Mouse (Mus musculus) left cerebral cortex, adult 2 months (tissue): Measurements from ENCODE around the gene Pdxp. TPM values are rescaled to one million over a fixed set of nuclear protein-coding genes. Genes with fewer than 3 reads are reported as not detected.
"Not testable (repeated sequence)": the region's sequence is repeated elsewhere in the genome, so short reads cannot be mapped to it uniquely, and the experiment has no call there.

Source experiments
- DNase-seq, 2 experiments: peaks; one replicate each; pipeline ENCODE4 v3.0.0; 2021 to 2022; ENCODE audit warnings: low spot score in 2 of 2, mixed read lengths in 1 of 2; ENCODE audit errors: extremely low spot score in 1 of 2
- H3K27ac ChIP-seq: fragments of 200-600 bp; 2 replicates; pipeline ENCODE4 v1.8.1; 2022
- H3K4me3 ChIP-seq: fragments of 200-600 bp; 2 replicates; pipeline ENCODE4 v1.8.1; 2022
- CTCF ChIP-seq: fragments of 200-600 bp; IDR thresholded peaks from 2 replicates; pipeline ENCODE4 v1.8.1; 2022; ENCODE audit warnings: antibody characterized with exemption, mild to moderate bottlenecking, moderate library complexity
- intact Hi-C: fragments of 180-260 bp; cut with DNase I; formaldehyde crosslinking; loops from one replicate; pipeline ENCODE4 v1.15.1; 2025
- long read RNA-seq, 2 experiments: library from polyadenylated mRNA; stranded (forward); transcript quantifications; one replicate each; pipeline ENCODE4 v2.0.0; 2021; ENCODE audit warnings: borderline mapping rate in 2 of 2
- total RNA-seq, 2 experiments: library from RNA; stranded (reverse); gene quantifications; 2 replicates each; pipeline ENCODE4 v1.2.3; 2021

Gene Pdxp
- 100 to 1,000 TPM; 165 to 171 TPM for total RNA-seq
- long read RNA-seq, experiment 1, transcript Pdxp-201 (2 exons, 2,001 nt): major isoform, 321 of 326 reads
- long read RNA-seq, experiment 1, partial matches to known transcripts: 3 of 326 reads
- long read RNA-seq, experiment 1, other reads (novel, unspliced or antisense): 2 of 326 reads
- long read RNA-seq, experiment 2, transcript Pdxp-201 (2 exons, 2,001 nt): major isoform, 223 of 232 reads
- long read RNA-seq, experiment 2, partial matches to known transcripts: 6 of 232 reads
- long read RNA-seq, experiment 2, other reads (novel, unspliced or antisense): 3 of 232 reads

GRCm38 (mm10) chr15:78913632-78914090 is at the start of gene Pdxp:
Pdxp (plus strand) TSS chr15:78913919.
- Histone ChIP-seq H3K27ac (peak within 1 kb of the TSS; percentile 89), H3K4me3 (peak within 1 kb of the TSS; percentile 70)
- peak; percentile 95 to 97 for DNase-seq
- no peak for TF ChIP-seq CTCF
- intact Hi-C loops: loop anchor here (2.0 kb wide), 1 partner anchor 15 kb away; no protein-coding TSS in a partner anchor

DNA sequence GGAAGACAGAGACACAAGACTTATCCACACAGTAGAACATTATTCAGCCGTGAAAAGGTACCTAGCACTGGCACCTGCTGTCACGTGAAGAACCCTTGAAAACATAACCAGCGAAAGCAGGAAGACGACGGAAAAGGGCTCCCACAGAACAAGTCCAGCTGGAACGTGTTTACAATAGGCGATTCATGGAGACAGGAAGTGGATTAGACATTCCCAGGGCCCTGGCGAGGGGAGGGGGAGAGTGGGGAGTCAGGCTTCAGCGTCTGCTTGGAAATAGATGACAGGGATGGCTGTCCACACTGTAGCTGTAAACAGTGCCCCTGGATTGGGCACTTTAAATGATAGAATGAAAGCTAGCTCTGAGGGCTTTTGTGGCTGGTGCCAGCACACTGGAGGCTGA is 45.3 kb upstream of the Pdxp start:
- no peak for TF ChIP-seq CTCF
- Histone ChIP-seq H3K27ac (no peak overlapping the region), H3K4me3 (no peak overlapping the region)
- DNase-seq: no peak
- intact Hi-C loops: no loop called here

GRCm38 (mm10) chr15:78868826-78869233 is 44.9 kb upstream of the Pdxp start:
- TF ChIP-seq CTCF: no peak

DNA sequence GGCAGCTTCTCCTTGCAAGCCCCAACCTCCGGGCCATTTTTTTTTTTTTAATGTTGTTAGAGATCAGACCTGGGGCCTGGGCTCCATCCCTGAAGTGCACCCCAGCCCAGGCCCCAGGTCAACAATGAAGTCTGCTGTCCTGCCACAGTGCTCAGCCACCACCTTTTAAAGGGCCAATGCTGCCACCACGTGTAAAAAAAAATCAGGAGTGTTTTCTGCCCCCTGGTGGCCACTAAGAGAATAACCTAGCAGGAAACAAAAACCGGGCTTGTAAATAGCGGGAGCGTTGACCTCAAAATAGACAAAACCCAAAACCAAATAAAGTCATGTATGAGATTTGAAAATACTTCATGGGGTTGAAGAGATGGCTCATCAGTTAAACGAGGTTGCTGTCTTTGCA is 43.9 kb upstream of the Pdxp start:
- intact Hi-C loops: loop anchor here (1.0 kb wide), 1 partner anchor 43 kb away; no protein-coding TSS in a partner anchor
- DNase-seq: peak in 1 of 2 experiments; percentile 37
- H3K4me3 ChIP-seq: no peak overlapping the region
- TF ChIP-seq CTCF: peak; percentile 89
- no peak overlapping the region for H3K27ac ChIP-seq

More at GRCm38 (mm10) chr15:78868826-78869233, 44.9 kb upstream of the Pdxp start:
- intact Hi-C loops: no loop called here
- H3K27ac ChIP-seq: no peak overlapping the region
- H3K4me3 ChIP-seq: no peak overlapping the region
- DNase-seq: no peak

- no peak overlapping the region for H3K27ac ChIP-seq
- DNase-seq: no peak
- intact Hi-C loops: no loop called here
- no peak overlapping the region for H3K4me3 ChIP-seq
- TF ChIP-seq CTCF: no peak; the same call in 1 of the 2 replicates
These were observed 41.6 kb upstream of the Pdxp start for GRCm38 (mm10) chr15:78872021-78872608.

DNA sequence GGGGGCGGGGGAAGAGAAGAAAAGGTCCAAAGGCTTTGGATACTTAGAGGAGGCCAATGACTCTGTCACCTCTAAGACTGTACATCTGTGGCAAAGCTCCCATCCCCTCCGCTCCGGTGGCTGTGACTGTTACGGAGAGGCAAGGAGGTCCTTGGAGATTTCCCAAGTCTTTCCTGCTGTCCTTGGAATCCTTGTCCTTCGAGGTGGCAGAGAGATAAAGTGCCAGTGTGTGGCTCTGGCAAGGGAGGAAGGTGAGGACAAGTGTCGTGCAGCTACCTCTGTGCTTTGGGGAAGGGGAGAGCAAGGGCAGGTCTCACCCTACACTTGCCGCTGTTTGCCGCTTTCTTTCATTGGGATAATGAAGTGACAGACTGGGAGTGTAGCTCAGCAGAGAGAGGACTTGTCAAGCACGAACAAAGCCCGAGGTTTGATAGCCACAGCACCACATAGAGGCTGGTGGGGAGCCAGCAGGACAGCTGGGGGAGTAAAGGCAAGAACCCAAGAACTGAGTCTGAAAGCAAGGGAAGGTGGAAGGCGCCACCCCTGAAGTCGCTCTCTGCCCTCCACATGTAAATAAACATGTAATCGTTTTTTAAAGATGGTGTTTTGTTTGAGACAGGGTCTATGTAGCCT is 39.8 kb upstream of the Pdxp start:
- no peak for DNase-seq
- no peak overlapping the region for H3K27ac ChIP-seq
- intact Hi-C loops: no loop called here
- TF ChIP-seq CTCF: no peak; the same call in 1 of the 2 replicates
- H3K4me3 ChIP-seq: no peak overlapping the region

- no peak for DNase-seq
- Histone ChIP-seq H3K4me3 (no peak overlapping the region), H3K27ac (no peak overlapping the region)
- TF ChIP-seq CTCF: no peak
- intact Hi-C loops: no loop called here
These were observed 38.7 kb upstream of the Pdxp start for GRCm38 (mm10) chr15:78874989-78875388.

DNA sequence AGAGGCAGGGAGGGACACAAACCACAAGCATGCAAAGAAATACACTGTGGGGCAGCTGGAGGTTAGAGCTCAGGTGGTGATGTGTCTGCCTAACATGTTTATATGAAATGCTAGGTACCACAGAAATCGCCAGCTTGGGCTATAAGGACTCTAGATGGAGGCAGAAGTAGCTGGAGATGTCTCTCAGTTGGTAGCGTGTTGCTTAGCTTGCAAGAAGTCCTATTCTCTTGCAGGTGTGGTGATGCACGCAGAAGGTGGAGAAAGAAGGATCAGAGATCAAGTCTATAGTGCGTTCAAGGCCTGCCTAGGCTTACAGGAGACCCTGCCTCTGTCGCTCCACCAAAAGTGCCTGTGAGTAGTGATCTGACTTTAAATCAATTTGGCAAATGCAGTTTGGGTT is 38.2 kb upstream of the Pdxp start:
- intact Hi-C loops: no loop called here
- DNase-seq: no peak
- Histone ChIP-seq H3K27ac (peak overlapping the region; percentile 98; the same call in 1 of the 2 replicates), H3K4me3 (no peak overlapping the region)
- no peak for TF ChIP-seq CTCF

GRCm38 (mm10) chr15:78876258-78876696 is 37.4 kb upstream of the Pdxp start:
- intact Hi-C loops: no loop called here
- peak overlapping the region; percentile 78 for H3K4me3 ChIP-seq
- peak overlapping the region; percentile 98 for H3K27ac ChIP-seq
- TF ChIP-seq CTCF: peak; percentile 79
- peak; percentile 75 to 78 for DNase-seq

DNA sequence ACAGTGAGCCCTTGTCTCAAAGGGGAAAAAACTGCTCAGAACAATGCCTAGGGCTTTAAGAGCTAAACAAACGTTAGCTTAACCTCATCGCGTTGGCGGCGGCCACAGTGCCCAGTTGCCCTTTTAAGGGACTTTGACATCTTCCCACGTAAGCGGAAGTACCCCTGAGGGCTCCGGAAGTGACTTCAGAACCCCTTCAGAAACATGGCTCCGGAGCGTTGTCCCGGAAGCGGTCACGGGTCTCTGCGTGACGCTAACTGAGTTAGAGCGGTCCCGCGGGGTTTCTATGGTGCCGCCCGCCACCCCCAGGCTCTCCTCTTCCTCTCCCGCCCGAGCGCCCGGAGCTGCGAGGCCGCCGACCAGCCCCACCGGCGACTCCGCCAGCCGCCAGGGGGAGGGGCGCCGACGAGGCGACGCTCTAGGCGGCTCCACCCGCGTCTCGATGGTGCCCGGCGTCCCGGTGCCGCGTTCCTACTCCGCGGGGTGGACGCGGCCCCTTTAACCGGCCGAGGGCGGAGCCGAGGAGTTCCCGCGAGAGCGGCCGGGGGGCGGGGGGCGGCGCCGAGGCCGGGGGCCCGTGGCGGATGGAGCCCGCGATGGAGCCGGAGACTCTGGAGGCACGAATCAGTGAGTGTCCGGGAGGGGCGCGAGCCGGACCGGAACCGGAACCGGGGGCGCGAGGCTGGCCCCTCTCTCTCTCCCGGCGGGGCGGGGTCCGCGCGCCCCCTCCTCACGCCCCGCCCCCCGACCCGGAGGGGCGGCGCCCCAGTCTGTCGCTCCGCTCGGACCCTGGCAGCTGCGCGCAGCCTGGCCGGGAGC is 36.5 kb upstream of the Pdxp start, which contains the start of gene Gga1:
Gene Gga1, plus strand, starts transcription at position 200 of the 819 bp plus-strand sequence.
- peak; percentile 20; the same call in 1 of the 2 replicates for TF ChIP-seq CTCF
- intact Hi-C loops: no loop called here
- DNase-seq: peak; percentile 91 to 92
- peak within 1 kb of the TSS; percentile 98 for H3K27ac ChIP-seq
- H3K4me3 ChIP-seq: peak within 1 kb of the TSS; percentile 78

DNA sequence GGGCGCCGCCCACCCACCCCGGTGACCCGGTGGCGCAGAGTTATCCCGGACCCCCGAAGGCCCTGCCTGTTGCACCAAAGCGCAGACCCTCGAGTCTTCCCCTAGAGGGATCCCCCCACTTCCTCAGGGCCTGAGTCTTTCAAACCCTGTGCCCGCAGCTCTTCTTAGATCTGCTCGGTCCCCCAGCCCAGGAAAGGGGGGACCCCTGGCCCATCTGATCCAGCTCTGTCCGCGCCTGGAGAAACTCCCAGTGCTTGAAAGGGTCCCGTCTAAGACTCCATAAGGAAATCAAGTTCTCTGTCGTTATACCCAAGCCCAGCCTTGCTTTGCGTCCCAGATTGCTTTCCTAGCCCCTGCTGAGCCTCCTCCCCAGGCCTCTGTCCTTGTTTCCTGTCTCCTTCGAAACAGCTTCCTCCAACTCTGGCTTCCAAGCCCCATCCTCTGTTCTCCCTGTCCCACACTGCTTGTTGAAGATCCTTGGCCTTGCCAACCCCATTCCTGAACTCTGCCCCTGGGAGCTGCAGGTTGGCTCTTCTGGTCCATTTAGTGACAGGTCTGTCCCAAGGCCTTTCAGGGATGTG is 35.8 kb upstream of the Pdxp start:
- DNase-seq: no peak
- intact Hi-C loops: no loop called here

GRCm38 (mm10) chr15:78878792-78879516 is 34.8 kb upstream of the Pdxp start:
- H3K27ac ChIP-seq, intact Hi-C loops, DNase-seq, H3K4me3 ChIP-seq: not testable (repeated sequence)

More for the DNA sequence above, 35.8 kb upstream of the Pdxp start:
- H3K4me3 ChIP-seq: peak overlapping the region; percentile 78
- H3K27ac ChIP-seq: peak overlapping the region; percentile 98
- no peak for TF ChIP-seq CTCF
